Mouse (Mus musculus) urinary bladder, adult 18-20 months (tissue): ENCODE measurements around the gene Slc30a10.

ENCODE experiments used
- DNase-seq, 2 experiments: peaks; one replicate each; pipeline ENCODE4 v3.0.0; 2022; ENCODE audit warnings: low spot score in 2 of 2, mixed read lengths in 2 of 2

The Slc30a10 gene

DNA sequence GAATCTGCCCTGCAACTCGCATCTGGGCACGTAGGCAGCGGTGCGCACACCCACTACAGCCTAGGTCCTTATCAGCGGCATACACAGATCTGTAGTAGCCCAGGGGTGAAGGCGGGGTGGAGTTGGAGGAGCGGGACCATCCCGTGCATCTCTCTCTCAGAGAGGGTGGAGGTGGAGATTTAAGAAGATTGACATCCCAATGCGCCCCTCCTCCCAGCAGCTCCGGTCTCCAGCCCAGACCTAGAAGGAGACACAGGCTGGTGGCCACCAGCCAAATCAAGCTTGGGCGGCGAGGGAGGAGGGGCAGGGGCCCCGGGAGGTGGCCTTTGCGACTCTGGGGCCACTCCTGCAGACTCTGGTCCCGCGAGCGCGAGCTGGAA is at the start of gene Slc30a10:
Gene Slc30a10 (plus strand): TSS at position 274 of the 380 bp plus-strand sequence.
- DNase-seq: no peak

DNA sequence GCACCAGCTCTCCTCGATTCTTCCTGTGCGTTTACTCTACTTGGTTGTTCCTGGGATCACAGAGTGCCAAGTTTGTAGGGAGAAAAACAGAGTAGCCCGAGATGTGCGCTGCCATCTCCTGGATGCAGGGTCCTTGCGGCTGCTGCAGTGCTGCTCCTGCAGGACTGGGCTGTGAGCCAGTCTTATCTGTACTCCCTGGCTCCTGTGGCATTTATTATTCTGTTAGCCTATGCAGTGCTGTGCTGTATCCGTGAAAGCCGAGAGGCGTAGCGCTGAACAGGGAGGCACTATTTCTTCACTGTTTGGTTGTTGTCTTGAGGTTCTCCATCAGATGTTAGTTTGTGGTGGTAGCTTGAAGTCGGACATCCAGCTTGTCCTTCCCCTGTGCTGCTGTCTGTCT is 48.7 kb upstream of the Slc30a10 start:
- no peak for DNase-seq

- no peak for DNase-seq
Observed at GRCm38 (mm10) chr1:185409831-185410230, 44.8 kb upstream of the Slc30a10 start.

GRCm38 (mm10) chr1:185418011-185418410 is 36.6 kb upstream of the Slc30a10 start:
- DNase-seq: no peak

DNA sequence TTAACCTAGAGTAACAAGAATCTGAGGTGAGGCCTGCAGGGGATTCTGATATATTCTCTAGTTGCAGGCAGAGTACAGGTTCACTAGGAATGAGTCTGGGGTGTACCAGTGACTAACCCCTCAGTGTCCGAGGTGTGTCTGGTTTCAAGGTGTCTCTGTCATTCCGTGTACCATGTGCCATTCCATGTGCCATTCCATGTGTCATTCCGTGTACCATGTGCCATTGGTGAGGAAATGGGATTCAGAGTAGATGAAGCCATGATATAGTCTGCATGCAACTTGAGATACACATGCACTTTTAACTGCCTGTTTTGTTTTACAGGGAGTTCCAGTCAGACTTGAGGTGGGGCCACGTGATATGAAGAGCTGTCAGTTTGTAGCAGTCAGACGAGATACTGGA is 34.8 kb upstream of the Slc30a10 start:
- DNase-seq: no peak

- DNase-seq: no peak
Observed at GRCm38 (mm10) chr1:185420776-185421175, 33.9 kb upstream of the Slc30a10 start.

DNA sequence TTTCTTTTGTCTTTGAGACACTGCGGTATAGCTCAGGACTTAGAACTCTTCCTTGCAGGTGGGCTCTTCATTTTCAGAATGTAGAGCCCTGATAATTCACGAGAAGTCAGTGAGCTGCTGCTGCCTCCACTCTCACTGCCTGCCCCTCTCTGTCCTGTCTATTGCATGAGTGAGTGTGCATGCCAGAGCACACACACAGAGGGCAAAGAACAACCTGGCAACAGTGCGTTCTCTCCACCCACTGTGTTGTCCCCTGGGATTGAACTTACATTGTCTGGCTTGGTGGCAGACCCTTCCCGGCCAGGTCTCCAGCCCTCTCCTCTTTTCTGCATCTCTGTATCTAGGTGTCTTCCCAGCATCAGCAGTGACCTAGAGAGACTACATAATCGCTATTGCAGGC is 28.1 kb upstream of the Slc30a10 start:
- no peak for DNase-seq

- DNase-seq: no peak
Observed at GRCm38 (mm10) chr1:185430488-185430887, 24.2 kb upstream of the Slc30a10 start.

- DNase-seq: no peak
Observed at GRCm38 (mm10) chr1:185431245-185431997, 23.2 kb upstream of the Slc30a10 start.

- DNase-seq: no peak
Observed at GRCm38 (mm10) chr1:185431998-185432317, 22.7 kb upstream of the Slc30a10 start.

GRCm38 (mm10) chr1:185433112-185433511 is 21.5 kb upstream of the Slc30a10 start:
- no peak for DNase-seq

GRCm38 (mm10) chr1:185438841-185439580 is 15.6 kb upstream of the Slc30a10 start:
- no peak for DNase-seq

- no peak for DNase-seq
Observed at GRCm38 (mm10) chr1:185441703-185442472, 12.8 kb upstream of the Slc30a10 start.

DNA sequence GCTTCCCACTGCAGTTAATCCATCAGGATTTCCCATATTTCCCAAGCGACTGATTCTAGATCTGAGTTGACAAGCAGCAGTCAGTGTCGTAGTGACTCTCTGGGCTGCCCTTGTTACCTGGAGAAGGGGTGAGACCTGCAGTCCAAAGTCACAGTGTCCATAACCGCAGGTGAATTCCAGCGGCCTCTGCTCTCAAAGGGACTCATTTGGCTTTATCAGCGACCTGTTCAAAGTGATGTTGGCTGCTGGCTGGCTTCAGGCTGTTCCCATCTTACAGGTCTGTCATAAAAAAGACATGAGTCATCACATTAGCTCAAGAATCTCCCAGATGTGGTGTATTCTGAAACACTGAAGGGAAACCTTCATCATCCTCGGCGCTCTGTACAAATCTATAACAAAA is 5.7 kb upstream of the Slc30a10 start:
- DNase-seq: no peak

DNA sequence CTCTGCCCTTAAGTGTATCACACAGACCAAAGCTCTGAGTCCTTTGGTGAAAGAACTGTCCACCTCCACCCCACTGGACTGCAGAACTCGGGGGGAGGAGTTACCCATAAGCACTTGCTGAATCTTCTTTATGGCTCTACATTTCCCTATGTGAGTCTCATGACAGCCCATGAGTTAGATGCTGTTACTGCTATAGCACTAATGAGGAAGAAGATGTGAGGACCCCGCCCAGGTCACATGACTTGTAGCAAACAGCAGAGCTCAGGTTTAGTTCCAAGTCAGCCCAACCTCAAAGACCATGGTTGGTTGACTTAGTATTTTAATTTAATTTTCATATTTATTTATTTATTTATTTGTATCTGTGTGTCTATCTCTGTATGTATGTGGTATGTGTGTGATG is 4.9 kb upstream of the Slc30a10 start:
- DNase-seq: no peak

- no peak for DNase-seq
Observed at GRCm38 (mm10) chr1:185451077-185451476, 3.6 kb upstream of the Slc30a10 start.

GRCm38 (mm10) chr1:185451495-185451894 is 3.2 kb upstream of the Slc30a10 start:
- DNase-seq: no peak

DNA sequence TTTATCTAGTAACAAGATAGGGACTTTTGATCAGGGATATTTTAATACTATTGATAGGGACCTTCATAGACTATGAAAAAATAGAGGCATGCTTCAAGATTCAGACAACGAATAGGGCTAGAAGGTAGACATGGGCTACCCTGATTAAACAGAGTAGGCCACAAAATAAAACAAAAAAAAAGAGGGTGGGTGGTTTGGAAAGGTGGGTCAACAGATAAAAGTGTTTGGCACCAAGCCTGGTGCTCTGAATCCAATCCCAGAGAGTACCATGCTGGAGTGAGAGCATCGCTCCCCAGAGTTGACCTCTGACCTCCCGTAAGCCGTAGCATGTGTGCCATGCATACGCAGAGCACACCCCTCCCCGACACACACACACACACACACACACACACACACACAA is 2.2 kb upstream of the Slc30a10 start:
- no peak for DNase-seq

GRCm38 (mm10) chr1:185454144-185454543 is 504 bp upstream of the Slc30a10 start:
- no peak for DNase-seq

- peak in 1 of 2 experiments; percentile 7 for DNase-seq
Observed at GRCm38 (mm10) chr1:185454955-185455701, 480 bp downstream of the Slc30a10 start.

DNA sequence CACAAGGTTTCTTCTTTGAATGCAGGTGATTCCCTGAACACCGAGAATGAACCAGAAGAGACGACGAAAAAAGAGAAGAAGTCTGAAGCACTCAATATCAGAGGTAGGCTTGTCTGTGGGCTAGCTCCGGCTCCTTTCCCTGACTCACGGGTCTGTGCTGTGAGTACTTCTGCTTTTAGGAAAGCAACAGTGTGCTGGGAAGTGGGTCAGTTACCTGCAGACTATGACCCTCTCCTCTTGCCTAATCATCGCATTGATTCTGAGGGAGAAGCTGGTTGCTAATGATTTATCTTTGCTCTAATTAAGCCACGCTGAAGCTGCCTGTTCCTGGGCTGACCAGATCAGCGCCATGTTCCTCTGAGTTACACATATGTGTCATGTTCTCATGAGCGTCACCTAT is 1.7 kb downstream of the Slc30a10 start:
- DNase-seq: no peak

DNA sequence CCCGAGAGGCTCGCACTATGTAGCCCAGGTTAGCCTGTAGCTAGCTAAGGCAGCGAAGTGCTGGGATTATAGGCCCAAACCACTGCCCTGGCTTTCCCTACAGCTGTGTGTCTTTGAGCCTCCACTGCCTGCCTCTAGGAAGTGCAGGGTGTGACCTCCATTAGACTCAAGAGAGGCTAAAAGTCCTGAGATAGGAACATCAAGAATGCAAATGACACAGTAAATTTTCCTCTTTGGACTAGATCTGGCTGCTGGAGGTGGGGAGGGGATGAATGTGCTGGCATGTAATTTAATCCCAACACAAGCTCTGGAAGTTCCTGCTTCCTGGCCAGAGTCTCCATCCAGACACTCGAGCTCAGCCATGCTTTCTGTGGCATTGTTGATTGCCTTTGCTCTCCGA is 5.4 kb downstream of the Slc30a10 start:
- no peak for DNase-seq
